Mouse (Mus musculus): ENCODE results near the gene Slamf1. TPM values are rescaled to one million over a fixed set of nuclear protein-coding genes. Genes with fewer than 3 reads are reported as not detected.

Slamf1 gene
- 0.12 and 0.22 TPM in 2 replicates for polyA plus RNA-seq (2015; fragmentation: Nextera tagmentation; extraction: Ambion mirVana)

GRCm38 (mm10) chr1:171766898-171767297, at the start of gene Slamf1:
Slamf1 (plus strand) TSS chr1:171767127.
- H3K4me1 ChIP-seq (replicated peaks): no peaks in the 10 kb centered on the region
- H3K9me3 ChIP-seq: no peaks in the 10 kb centered on the region
- no peak within 1 kb of the TSS for H3K9ac ChIP-seq
- 26% methylated on average over 6 of the region's 6 CpGs for WGBS
- no peaks in the 10 kb centered on the region for H3K36me3 ChIP-seq
- H3K27ac ChIP-seq (replicated peaks): no peak within 1 kb of the TSS
- H3K4me3 ChIP-seq: no peak within 1 kb of the TSS
- H3K27me3 ChIP-seq: no peaks in the 10 kb centered on the region
- no peak for ATAC-seq (ENCODE audit: low read depth)
- H3K4me2 ChIP-seq: no peak within 1 kb of the TSS

GRCm38 (mm10) chr1:171731195-171731594, 35.7 kb upstream of the Slamf1 start:
- ATAC-seq (ENCODE audit: low read depth): no peak
- Histone ChIP-seq H3K27me3 (no peaks in the 10 kb centered on the region), H3K9ac (no peak overlapping the region), H3K4me2 (no peak overlapping the region), H3K27ac (replicated peaks) (no peak overlapping the region), H3K36me3 (no peaks in the 10 kb centered on the region), H3K4me3 (no peak overlapping the region), H3K9me3 (0 out of 2 replicates have a peak, but pooled peaks cover 4% of the 10 kb centered on the region), H3K4me1 (replicated peaks) (no peaks in the 10 kb centered on the region)

- no peaks in the 10 kb centered on the region for H3K4me1 ChIP-seq (replicated peaks)
- H3K36me3 ChIP-seq: no peaks in the 10 kb centered on the region
- H3K27me3 ChIP-seq: no peaks in the 10 kb centered on the region
- no peak overlapping the region for H3K4me2 ChIP-seq
- ATAC-seq (ENCODE audit: low read depth): no peak
- H3K9ac ChIP-seq: no peak overlapping the region
- no peak overlapping the region for H3K27ac ChIP-seq (replicated peaks)
- no peaks in the 10 kb centered on the region for H3K9me3 ChIP-seq
- WGBS: 86% methylated on average over 6 of the region's 6 CpGs
- no peak overlapping the region for H3K4me3 ChIP-seq
Observed at GRCm38 (mm10) chr1:171734898-171735297, 32.0 kb upstream of the Slamf1 start.

GRCm38 (mm10) chr1:171748127-171748969, 18.6 kb upstream of the Slamf1 start:
- no peaks in the 10 kb centered on the region for H3K27me3 ChIP-seq
- 88% methylated on average over 3 of the region's 3 CpGs for WGBS
- no peak for ATAC-seq (ENCODE audit: low read depth)
- no peaks in the 10 kb centered on the region for H3K4me1 ChIP-seq (replicated peaks)
- no peak overlapping the region for H3K4me2 ChIP-seq
- no peak overlapping the region for H3K4me3 ChIP-seq
- H3K9ac ChIP-seq: no peak overlapping the region
- H3K36me3 ChIP-seq: no peaks in the 10 kb centered on the region
- no peaks in the 10 kb centered on the region for H3K9me3 ChIP-seq
- H3K27ac ChIP-seq (replicated peaks): no peak overlapping the region

- H3K4me3 ChIP-seq: no peak overlapping the region
- 71% methylated on average over 5 of the region's 5 CpGs for WGBS
- no peaks in the 10 kb centered on the region for H3K36me3 ChIP-seq
- no peak for ATAC-seq (ENCODE audit: low read depth)
- no peaks in the 10 kb centered on the region for H3K27me3 ChIP-seq
- no peaks in the 10 kb centered on the region for H3K4me1 ChIP-seq (replicated peaks)
- no peaks in the 10 kb centered on the region for H3K9me3 ChIP-seq
- no peak overlapping the region for H3K9ac ChIP-seq
- no peak overlapping the region for H3K4me2 ChIP-seq
- H3K27ac ChIP-seq (replicated peaks): no peak overlapping the region
Observed at GRCm38 (mm10) chr1:171761853-171762448, 5.0 kb upstream of the Slamf1 start.

- H3K4me1 ChIP-seq (replicated peaks): no peaks in the 10 kb centered on the region
- 78% methylated on average over 6 of the region's 6 CpGs for WGBS
- no peak for ATAC-seq (ENCODE audit: low read depth)
Observed at GRCm38 (mm10) chr1:171770996-171771395, 4.1 kb downstream of the Slamf1 start.

GRCm38 (mm10) chr1:171772121-171772735, 5.3 kb downstream of the Slamf1 start:
- H3K4me2 ChIP-seq: no peak overlapping the region
- ATAC-seq (ENCODE audit: low read depth): no peak
- H3K4me1 ChIP-seq (replicated peaks): no peaks in the 10 kb centered on the region
- no peak overlapping the region for H3K4me3 ChIP-seq
- H3K27me3 ChIP-seq: no peaks in the 10 kb centered on the region
- H3K27ac ChIP-seq (replicated peaks): no peak overlapping the region
- WGBS: 87% methylated on average over 8 of the region's 8 CpGs
- H3K9ac ChIP-seq: no peak overlapping the region
- H3K9me3 ChIP-seq: no peaks in the 10 kb centered on the region
- no peaks in the 10 kb centered on the region for H3K36me3 ChIP-seq

More at GRCm38 (mm10) chr1:171770996-171771395, 4.1 kb downstream of the Slamf1 start:
- Histone ChIP-seq H3K27me3 (no peaks in the 10 kb centered on the region), H3K9ac (no peak overlapping the region), H3K4me3 (no peak overlapping the region), H3K4me2 (no peak overlapping the region), H3K27ac (replicated peaks) (no peak overlapping the region), H3K9me3 (no peaks in the 10 kb centered on the region), H3K36me3 (no peaks in the 10 kb centered on the region)

- Histone ChIP-seq H3K27ac (replicated peaks) (no peak overlapping the region), H3K4me2 (no peak overlapping the region), H3K9ac (no peak overlapping the region), H3K27me3 (no peaks in the 10 kb centered on the region), H3K9me3 (no peaks in the 10 kb centered on the region), H3K36me3 (no peaks in the 10 kb centered on the region), H3K4me1 (replicated peaks) (no peaks in the 10 kb centered on the region), H3K4me3 (no peak overlapping the region)
- no peak for ATAC-seq (ENCODE audit: low read depth)
- 92% methylated on average over 10 of the region's 10 CpGs for WGBS
Observed at GRCm38 (mm10) chr1:171773232-171773989, 6.5 kb downstream of the Slamf1 start.

GRCm38 (mm10) chr1:171774266-171774665, 7.3 kb downstream of the Slamf1 start:
- H3K27me3 ChIP-seq: no peaks in the 10 kb centered on the region
- H3K4me1 ChIP-seq (replicated peaks): no peaks in the 10 kb centered on the region
- no peak overlapping the region for H3K9ac ChIP-seq
- no peak overlapping the region for H3K4me2 ChIP-seq
- no peak overlapping the region for H3K27ac ChIP-seq (replicated peaks)
- H3K36me3 ChIP-seq: no peaks in the 10 kb centered on the region
- no peak overlapping the region for H3K4me3 ChIP-seq
- no peaks in the 10 kb centered on the region for H3K9me3 ChIP-seq
- no peak for ATAC-seq (ENCODE audit: low read depth)
- 74% methylated on average over 5 of the region's 5 CpGs for WGBS

- H3K4me1 ChIP-seq (replicated peaks): no peaks in the 10 kb centered on the region
- no peak overlapping the region for H3K4me3 ChIP-seq
- H3K9me3 ChIP-seq: no peaks in the 10 kb centered on the region
- H3K27me3 ChIP-seq: no peaks in the 10 kb centered on the region
- H3K9ac ChIP-seq: no peak overlapping the region
- no peak overlapping the region for H3K4me2 ChIP-seq
- WGBS: 63% methylated on average over 11 of the region's 11 CpGs
- H3K27ac ChIP-seq (replicated peaks): no peak overlapping the region
- no peaks in the 10 kb centered on the region for H3K36me3 ChIP-seq
- no peak for ATAC-seq (ENCODE audit: low read depth)
Observed at GRCm38 (mm10) chr1:171774678-171775077, 7.8 kb downstream of the Slamf1 start.

GRCm38 (mm10) chr1:171775781-171776180, 8.9 kb downstream of the Slamf1 start:
- no peak overlapping the region for H3K4me3 ChIP-seq
- WGBS: 85% methylated on average over 4 of the region's 4 CpGs

GRCm38 (mm10) chr1:171777026-171777425, 10.1 kb downstream of the Slamf1 start:
- Histone ChIP-seq H3K4me1 (replicated peaks) (no peaks in the 10 kb centered on the region), H3K9ac (no peak overlapping the region), H3K27ac (replicated peaks) (no peak overlapping the region), H3K36me3 (no peaks in the 10 kb centered on the region), H3K9me3 (no peaks in the 10 kb centered on the region), H3K4me2 (no peak overlapping the region), H3K27me3 (no peaks in the 10 kb centered on the region), H3K4me3 (no peak overlapping the region)
- no peak for ATAC-seq (ENCODE audit: low read depth)
- 78% methylated on average over 7 of the region's 7 CpGs for WGBS

More at GRCm38 (mm10) chr1:171775781-171776180, 8.9 kb downstream of the Slamf1 start:
- no peak for ATAC-seq (ENCODE audit: low read depth)
- Histone ChIP-seq H3K4me2 (no peak overlapping the region), H3K27me3 (no peaks in the 10 kb centered on the region), H3K27ac (replicated peaks) (no peak overlapping the region), H3K9ac (no peak overlapping the region), H3K4me1 (replicated peaks) (no peaks in the 10 kb centered on the region), H3K9me3 (no peaks in the 10 kb centered on the region), H3K36me3 (no peaks in the 10 kb centered on the region)

All from neural tube, embryonic 13.5 days (tissue).